Mouse (Mus musculus): ENCODE results near the gene Adgrd1. TPM values are rescaled to one million over a fixed set of nuclear protein-coding genes. Genes with fewer than 3 reads are reported as not detected.
"Not testable (repeated sequence)": the region's sequence is repeated elsewhere in the genome, so short reads cannot be mapped to it uniquely, and the experiment has no call there.

Gene Adgrd1
- polyA plus RNA-seq, 1 experiment = not detected

GRCm38 (mm10) chr5:129121654-129122285 lies 25.2 kb downstream of the Adgrd1 start:
- Histone ChIP-seq H3K4me1 (ENCODE audit: control insufficient read depth, insufficient read depth, low read length) (no peaks in the 10 kb centered on the region), H3K9ac (ENCODE audit: low read depth, poor library complexity, severe bottlenecking) (no peak overlapping the region), H3K27me3 (ENCODE audit: control insufficient read depth, insufficient read depth, low read length, poor library complexity, severe bottlenecking) (no peaks in the 10 kb centered on the region), H3K36me3 (ENCODE audit: control insufficient read depth, insufficient read depth, low read length, poor library complexity, severe bottlenecking) (no peaks in the 10 kb centered on the region), H3K4me3 (ENCODE audit: low read depth, low read length) (no peak overlapping the region), H3K27ac (ENCODE audit: insufficient read depth, low read length) (no peak overlapping the region), H3K9me3 (replicated peaks; ENCODE audit: control insufficient read depth, insufficient read depth, low read length, poor library complexity, severe bottlenecking) (no peaks in the 10 kb centered on the region)
- TF ChIP-seq EP300 (IDR thresholded peaks at IDR 0.05; ENCODE audit: insufficient read depth, low read depth, low read length) (no peak), CTCF (IDR thresholded peaks at IDR 0.05; ENCODE audit: low read depth, low read length) (no peak), POLR2A (IDR thresholded peaks at IDR 0.05; ENCODE audit: insufficient read depth, low read length) (no peak)

GRCm38 (mm10) chr5:129122491-129122890 lies 25.9 kb downstream of the Adgrd1 start:
- Histone ChIP-seq H3K9ac (ENCODE audit: low read depth, poor library complexity, severe bottlenecking) (no peak overlapping the region), H3K27ac (ENCODE audit: insufficient read depth, low read length) (no peak overlapping the region), H3K4me1 (ENCODE audit: control insufficient read depth, insufficient read depth, low read length) (no peaks in the 10 kb centered on the region), H3K9me3 (replicated peaks; ENCODE audit: control insufficient read depth, insufficient read depth, low read length, poor library complexity, severe bottlenecking) (no peaks in the 10 kb centered on the region), H3K4me3 (ENCODE audit: low read depth, low read length) (no peak overlapping the region), H3K36me3 (ENCODE audit: control insufficient read depth, insufficient read depth, low read length, poor library complexity, severe bottlenecking) (no peaks in the 10 kb centered on the region), H3K27me3 (ENCODE audit: control insufficient read depth, insufficient read depth, low read length, poor library complexity, severe bottlenecking) (no peaks in the 10 kb centered on the region)
- TF ChIP-seq EP300 (IDR thresholded peaks at IDR 0.05; ENCODE audit: insufficient read depth, low read depth, low read length) = no peak
- no peak for TF ChIP-seq POLR2A (IDR thresholded peaks at IDR 0.05; ENCODE audit: insufficient read depth, low read length)
- no peak for TF ChIP-seq CTCF (IDR thresholded peaks at IDR 0.05; ENCODE audit: low read depth, low read length)

GRCm38 (mm10) chr5:129124070-129124828 lies 27.7 kb downstream of the Adgrd1 start:
- H3K27me3 ChIP-seq (ENCODE audit: control insufficient read depth, insufficient read depth, low read length, poor library complexity, severe bottlenecking) = no peaks in the 10 kb centered on the region
- H3K9ac ChIP-seq (ENCODE audit: low read depth, poor library complexity, severe bottlenecking) = no peak overlapping the region
- H3K36me3 ChIP-seq (ENCODE audit: control insufficient read depth, insufficient read depth, low read length, poor library complexity, severe bottlenecking) = no peaks in the 10 kb centered on the region
- no peak overlapping the region for H3K27ac ChIP-seq (ENCODE audit: insufficient read depth, low read length)
- TF ChIP-seq EP300 (IDR thresholded peaks at IDR 0.05; ENCODE audit: insufficient read depth, low read depth, low read length) (no peak), POLR2A (IDR thresholded peaks at IDR 0.05; ENCODE audit: insufficient read depth, low read length) (no peak), CTCF (IDR thresholded peaks at IDR 0.05; ENCODE audit: low read depth, low read length) (no peak)
- H3K4me3 ChIP-seq (ENCODE audit: low read depth, low read length) = no peak overlapping the region
- H3K4me1 ChIP-seq (ENCODE audit: control insufficient read depth, insufficient read depth, low read length) = no peaks in the 10 kb centered on the region
- H3K9me3 ChIP-seq (replicated peaks; ENCODE audit: control insufficient read depth, insufficient read depth, low read length, poor library complexity, severe bottlenecking) = no peaks in the 10 kb centered on the region

- not testable (repeated sequence) for H3K36me3 ChIP-seq (ENCODE audit: control insufficient read depth, insufficient read depth, low read length, poor library complexity, severe bottlenecking); H3K27me3 ChIP-seq (ENCODE audit: control insufficient read depth, insufficient read depth, low read length, poor library complexity, severe bottlenecking); H3K4me3 ChIP-seq (ENCODE audit: low read depth, low read length); H3K4me1 ChIP-seq (ENCODE audit: control insufficient read depth, insufficient read depth, low read length); H3K9ac ChIP-seq (ENCODE audit: low read depth, poor library complexity, severe bottlenecking); H3K9me3 ChIP-seq (replicated peaks; ENCODE audit: control insufficient read depth, insufficient read depth, low read length, poor library complexity, severe bottlenecking); H3K27ac ChIP-seq (ENCODE audit: insufficient read depth, low read length)
Measured at GRCm38 (mm10) chr5:129128310-129128709, 31.8 kb downstream of the Adgrd1 start.

GRCm38 (mm10) chr5:129130301-129130700 lies 33.8 kb downstream of the Adgrd1 start:
- no peak for TF ChIP-seq CTCF (IDR thresholded peaks at IDR 0.05; ENCODE audit: low read depth, low read length)
- no peak for TF ChIP-seq POLR2A (IDR thresholded peaks at IDR 0.05; ENCODE audit: insufficient read depth, low read length)
- TF ChIP-seq EP300 (IDR thresholded peaks at IDR 0.05; ENCODE audit: insufficient read depth, low read depth, low read length) = no peak
- no peaks in the 10 kb centered on the region for H3K9me3 ChIP-seq (replicated peaks; ENCODE audit: control insufficient read depth, insufficient read depth, low read length, poor library complexity, severe bottlenecking)
- no peak overlapping the region for H3K9ac ChIP-seq (ENCODE audit: low read depth, poor library complexity, severe bottlenecking)
- H3K27me3 ChIP-seq (ENCODE audit: control insufficient read depth, insufficient read depth, low read length, poor library complexity, severe bottlenecking) = no peaks in the 10 kb centered on the region
- no peaks in the 10 kb centered on the region for H3K4me1 ChIP-seq (ENCODE audit: control insufficient read depth, insufficient read depth, low read length)
- no peaks in the 10 kb centered on the region for H3K36me3 ChIP-seq (ENCODE audit: control insufficient read depth, insufficient read depth, low read length, poor library complexity, severe bottlenecking)
- no peak overlapping the region for H3K4me3 ChIP-seq (ENCODE audit: low read depth, low read length)
- no peak overlapping the region for H3K27ac ChIP-seq (ENCODE audit: insufficient read depth, low read length)

GRCm38 (mm10) chr5:129137405-129137804 lies 40.9 kb downstream of the Adgrd1 start:
- Histone ChIP-seq H3K9ac (ENCODE audit: low read depth, poor library complexity, severe bottlenecking) (no peak overlapping the region), H3K4me3 (ENCODE audit: low read depth, low read length) (no peak overlapping the region), H3K9me3 (replicated peaks; ENCODE audit: control insufficient read depth, insufficient read depth, low read length, poor library complexity, severe bottlenecking) (no peaks in the 10 kb centered on the region), H3K27me3 (ENCODE audit: control insufficient read depth, insufficient read depth, low read length, poor library complexity, severe bottlenecking) (no peaks in the 10 kb centered on the region), H3K36me3 (ENCODE audit: control insufficient read depth, insufficient read depth, low read length, poor library complexity, severe bottlenecking) (no peaks in the 10 kb centered on the region), H3K27ac (ENCODE audit: insufficient read depth, low read length) (no peak overlapping the region), H3K4me1 (ENCODE audit: control insufficient read depth, insufficient read depth, low read length) (no peaks in the 10 kb centered on the region)
- TF ChIP-seq POLR2A (IDR thresholded peaks at IDR 0.05; ENCODE audit: insufficient read depth, low read length) = no peak
- TF ChIP-seq EP300 (IDR thresholded peaks at IDR 0.05; ENCODE audit: insufficient read depth, low read depth, low read length) = no peak
- no peak for TF ChIP-seq CTCF (IDR thresholded peaks at IDR 0.05; ENCODE audit: low read depth, low read length)

All from ES-Bruce4 (cell line).